Mouse (Mus musculus) MEL (cell line): ENCODE results near the gene Smg6.

ENCODE experiments used
- CTCF ChIP-seq, 3 experiments: IDR thresholded peaks in 2 of 3; conservative IDR thresholded peaks in 1 of 3; 2 replicates each; pipeline ENCODE4 v1.5.1; 2011 to 2012; ENCODE audit warnings: low read length in 3 of 3, low read depth in 2 of 3, mild to moderate bottlenecking in 2 of 3, improper control_type of control experiment in 1 of 3, inconsistent platforms in 1 of 3, mixed read lengths in 1 of 3, moderate library complexity in 1 of 3; ENCODE audit not compliant: control insufficient read depth in 1 of 3, insufficient read depth in 1 of 3, poor library complexity in 1 of 3, severe bottlenecking in 1 of 3
- EP300 ChIP-seq, 2 experiments: IDR thresholded peaks; 2 replicates each; pipeline ENCODE4 v1.6.1; 2011; ENCODE audit warnings: improper control_type of control experiment in 2 of 2, low read length in 2 of 2, low read depth in 1 of 2, mild to moderate bottlenecking in 1 of 2
- ZC3H11A ChIP-seq: IDR thresholded peaks from 2 replicates; pipeline ENCODE4 v1.6.1; 2012; ENCODE audit warnings: low read depth, mild to moderate bottlenecking, inconsistent platforms, low read length, improper control_type of control experiment
- ZMIZ1 ChIP-seq: IDR thresholded peaks from 2 replicates; pipeline ENCODE4 v1.6.1; 2012; ENCODE audit warnings: low read depth, mild to moderate bottlenecking, inconsistent platforms, low read length, improper control_type of control experiment, moderate library complexity

- no peak for TF ChIP-seq EP300 (IDR thresholded peaks at IDR 0.05; ENCODE audit: low read depth in 1 of 2, low read length in 2 of 2)
- no peak for TF ChIP-seq CTCF (IDR thresholded peaks at IDR 0.05 in 2 of 3, conservative IDR thresholded peaks at IDR 0.05 in 1 of 3; ENCODE audit: control insufficient read depth in 1 of 3, insufficient read depth in 1 of 3, low read depth in 2 of 3, low read length in 3 of 3, poor library complexity in 1 of 3, severe bottlenecking in 1 of 3)
- TF ChIP-seq ZC3H11A, result no peak
- TF ChIP-seq ZMIZ1, result no peak
Observed at GRCm38 (mm10) chr11:75184986-75185385, 259.4 kb downstream of the Smg6 start.
